In genomic region chr7:73327193-73327592, GRCm38 (mm10) we compare ENCODE assay signal across 10 mouse cellular contexts. TPM values are rescaled to one million over a fixed set of nuclear protein-coding genes. Genes with fewer than 3 reads are reported as not detected.
DNase-seq lines count a peak whose midpoint lies in the region; ATAC-seq and TF ChIP-seq lines count a peak whose summit lies in the region.
"Had no signal": no experiment of that assay in that cellular context is flagged by ENCODE, and none has a peak within 500 bp of the region (broad histone marks: within the 10 kb centered on the region; RNA-seq: fewer than 3 reads in every experiment).

No protein-coding gene starts in this region.

- no peaks in the 10 kb centered on the region for H3K36me3 ChIP-seq in forebrain, embryonic 15.5 days

- 85% methylated on average over 8 of the region's 8 CpGs for WGBS in forebrain, embryonic 15.5 days

- no peak for TF ChIP-seq POLR2A in embryonic fibroblast, embryonic 13.5 days (IDR thresholded peaks at IDR 0.05; ENCODE audit: low read depth, low read length)

- H3K27ac ChIP-seq in embryonic fibroblast, embryonic 13.5 days (ENCODE audit: insufficient read depth, low read length): peak overlapping the region; percentile 31; the same call in 1 of the 2 replicates
- H3K27ac ChIP-seq in forebrain, embryonic 15.5 days (replicated peaks): no peak overlapping the region

- H3K9ac ChIP-seq in forebrain, embryonic 15.5 days (replicated peaks): no peak overlapping the region

- H3K4me2 ChIP-seq in forebrain, embryonic 15.5 days (replicated peaks): no peak overlapping the region

- no peak for ATAC-seq in forebrain, embryonic 15.5 days (replicated peaks)
- ATAC-seq: activated CD4-positive, CD25-positive, alpha-beta regulatory T cell, adult 4 months had no signal

- H3K27me3 ChIP-seq in forebrain, embryonic 15.5 days: no peaks in the 10 kb centered on the region

- H3K4me1 ChIP-seq in embryonic fibroblast, embryonic 13.5 days (ENCODE audit: control insufficient read depth, insufficient read depth, low read length): peaks cover 7% of the 10 kb centered on the region
- no peaks in the 10 kb centered on the region for H3K4me1 ChIP-seq in forebrain, embryonic 15.5 days
- H3K4me1 ChIP-seq: megakaryocyte, embryonic 14.5 days had no signal

- H3K4me3 ChIP-seq in embryonic fibroblast, embryonic 13.5 days (ENCODE audit: insufficient read depth, low read length): no peak overlapping the region
- no peak overlapping the region for H3K4me3 ChIP-seq in forebrain, embryonic 15.5 days
- H3K4me3 ChIP-seq: megakaryocyte, embryonic 14.5 days had no signal

- no peaks in the 10 kb centered on the region for H3K9me3 ChIP-seq in forebrain, embryonic 15.5 days
- H3K9me3 ChIP-seq: megakaryocyte, embryonic 14.5 days had no signal

- no peak for TF ChIP-seq CTCF in embryonic fibroblast, embryonic 13.5 days (IDR thresholded peaks at IDR 0.05; ENCODE audit: borderline replicate concordance, insufficient read depth, low read length)

- peak; percentile 43 for DNase-seq in kidney, postnatal 14 days
- no peak for DNase-seq in kidney, adult 8-10 months
- DNase-seq in heart, adult 9 months (ENCODE audit: low spot score in 2 of 2): peak; percentile 71 to 78
- DNase-seq in lung, postnatal 10 days: peak; percentile 63
- no peak for DNase-seq in thymus, postnatal 14 days
- DNase-seq in cerebellum, adult 9-11 months: no peak

RNA-seq across cellular contexts. Expression of gene Rgma, which starts 48.1 kb away (rescaled TPM):
- polyA plus RNA-seq in embryonic fibroblast, embryonic 13.5 days (2011; ENCODE audit: insufficient read length, low read depth, missing spikeins): 12.6 and 19.3 TPM in 2 replicates
- polyA plus RNA-seq in forebrain, embryonic 15.5 days (2015; fragmentation: Nextera tagmentation; extraction: Ambion mirVana): 20.3 and 25.2 TPM in 2 replicates
- polyA plus RNA-seq: activated CD4-positive, CD25-positive, alpha-beta regulatory T cell, adult 4 months had no signal

Comparison
In these comparisons a context has a peak if more than half of its experiments do, and no peak if none do; other contexts are left out.
1. DNase-seq: peak in kidney, postnatal 14 days (single experiment), heart, adult 9 months (2 of 2) and lung, postnatal 10 days (single experiment); none in kidney, adult 8-10 months (0 of 2), thymus, postnatal 14 days (single experiment) and cerebellum, adult 9-11 months (single experiment).